Comparison of ENCODE assay signal across 8 mouse cellular contexts in genomic region chr9:116138595-116139134, GRCm38 (mm10). TPM values are rescaled to one million over a fixed set of nuclear protein-coding genes. Genes with fewer than 3 reads are reported as not detected.
DNase-seq lines count a peak whose midpoint lies in the region; ATAC-seq and TF ChIP-seq lines count a peak whose summit lies in the region.

No protein-coding gene starts in this region.

- H3K4me2 ChIP-seq in liver, postnatal 0 days (ENCODE audit: low read depth, low read length): no peak overlapping the region
- H3K4me2 ChIP-seq in neural tube, embryonic 12.5 days (replicated peaks): no peak overlapping the region

- no peak for TF ChIP-seq EP300 in liver, postnatal 0 days (IDR thresholded peaks at IDR 0.05; ENCODE audit: low read depth)

- H3K27ac ChIP-seq in liver, postnatal 0 days (ENCODE audit: low read depth): no peak overlapping the region
- peak overlapping the region; percentile 72 for H3K27ac ChIP-seq in embryonic facial prominence, embryonic 10.5 days (replicated peaks)
- no peak overlapping the region for H3K27ac ChIP-seq in neural tube, embryonic 12.5 days

- H3K9ac ChIP-seq in liver, postnatal 0 days (replicated peaks): no peak overlapping the region
- no peak overlapping the region for H3K9ac ChIP-seq in neural tube, embryonic 12.5 days

- H3K9me3 ChIP-seq in liver, postnatal 0 days (ENCODE audit: low read length): no peaks in the 10 kb centered on the region
- H3K9me3 ChIP-seq in embryonic facial prominence, embryonic 10.5 days: no peaks in the 10 kb centered on the region
- no peaks in the 10 kb centered on the region for H3K9me3 ChIP-seq in neural tube, embryonic 12.5 days

- 0 out of 2 replicates have a peak, but pooled peaks have one; percentile 28 for ATAC-seq in liver, postnatal 0 days
- ATAC-seq in neural tube, embryonic 12.5 days (ENCODE audit: low FRiP score, low read depth): peak; percentile 41; the same call in 1 of the 2 replicates
- ATAC-seq in activated CD4-positive, CD25-positive, alpha-beta regulatory T cell, adult 4 months: no peak

- DNase-seq in liver, postnatal 0 days: no peak
- DNase-seq in liver: no peak
- DNase-seq in embryonic facial prominence, embryonic 10.5 days (ENCODE audit: low spot score): peak; percentile 81
- DNase-seq in induced T-regulatory cell, adult 2 months (ENCODE audit: low read depth): peak; percentile 29
- DNase-seq in heart, postnatal 4 days: no peak
- no peak for DNase-seq in adrenal gland, adult (ENCODE audit: inconsistent age in 2 of 2, low spot score in 1 of 2)

- H3K4me3 ChIP-seq in liver, postnatal 0 days (ENCODE audit: low read depth, low read length): no peak overlapping the region
- no peak overlapping the region for H3K4me3 ChIP-seq in embryonic facial prominence, embryonic 10.5 days
- no peak overlapping the region for H3K4me3 ChIP-seq in neural tube, embryonic 12.5 days

- peaks cover 38% of the 10 kb centered on the region for H3K4me1 ChIP-seq in liver, postnatal 0 days (ENCODE audit: insufficient read depth)
- H3K4me1 ChIP-seq in embryonic facial prominence, embryonic 10.5 days: peaks cover 32% of the 10 kb centered on the region
- peaks cover 4% of the 10 kb centered on the region; the same call in 1 of the 2 replicates for H3K4me1 ChIP-seq in neural tube, embryonic 12.5 days

- no peak for TF ChIP-seq CTCF in liver, postnatal 0 days (IDR thresholded peaks at IDR 0.05; ENCODE audit: low read depth)

- no peaks in the 10 kb centered on the region for H3K36me3 ChIP-seq in liver, postnatal 0 days (replicated peaks; ENCODE audit: insufficient read depth, low read length)
- 0 out of 2 replicates have a peak, but pooled peaks cover 3% of the 10 kb centered on the region for H3K36me3 ChIP-seq in embryonic facial prominence, embryonic 10.5 days (replicated peaks)
- no peaks in the 10 kb centered on the region for H3K36me3 ChIP-seq in neural tube, embryonic 12.5 days

- H3K27me3 ChIP-seq in liver, postnatal 0 days (ENCODE audit: insufficient read depth, low read length): no peaks in the 10 kb centered on the region
- no peaks in the 10 kb centered on the region for H3K27me3 ChIP-seq in embryonic facial prominence, embryonic 10.5 days (replicated peaks; ENCODE audit: low read depth, poor library complexity, severe bottlenecking)
- H3K27me3 ChIP-seq in neural tube, embryonic 12.5 days (replicated peaks): no peaks in the 10 kb centered on the region

- WGBS in liver, postnatal 0 days (ENCODE audit: insufficient replicate concordance): 63% methylated on average over 11 of the region's 11 CpGs
- WGBS in embryonic facial prominence, embryonic 10.5 days: 45% methylated on average over 11 of the region's 11 CpGs
- WGBS in neural tube, embryonic 12.5 days: 47% methylated on average over 11 of the region's 11 CpGs

RNA-seq across cellular contexts. Expression of gene Tgfbr2, which starts 36.5 kb away (rescaled TPM):
- 5.2 and 5.6 TPM in 2 replicates for polyA plus RNA-seq in liver, postnatal 0 days (2015; fragmentation: Nextera tagmentation; extraction: Ambion mirVana)
- polyA plus RNA-seq in embryonic facial prominence, embryonic 10.5 days (2016; fragmentation: Nextera tagmentation; extraction: Ambion mirVana): 8.6 and 9.2 TPM in 2 replicates
- polyA plus RNA-seq in neural tube, embryonic 12.5 days (2016; fragmentation: Nextera tagmentation; extraction: Ambion mirVana): 12.9 and 14.4 TPM in 2 replicates
- total RNA-seq in heart, postnatal 4 days (2021): 10 to 100 TPM; 59.7 to 59.9 TPM
- 10 to 100 TPM; 22.9 to 28.0 TPM for polyA plus RNA-seq in activated CD4-positive, CD25-positive, alpha-beta regulatory T cell, adult 4 months (2017; shearing (Covaris generic))

Comparison
In these comparisons a context has a peak if more than half of its experiments do, and no peak if none do; other contexts are left out.
1. DNase-seq: peak in embryonic facial prominence, embryonic 10.5 days (single experiment) and induced T-regulatory cell, adult 2 months (single experiment); none in liver, postnatal 0 days (single experiment), liver (single experiment), heart, postnatal 4 days (single experiment) and adrenal gland, adult (0 of 2).